Mouse (Mus musculus): Measurements from ENCODE around the gene Olfr52. TPM values are rescaled to one million over a fixed set of nuclear protein-coding genes. Genes with fewer than 3 reads are reported as not detected.
"Not testable (repeated sequence)": the region's sequence is repeated elsewhere in the genome, so short reads cannot be mapped to it uniquely, and the experiment has no call there.

Gene Olfr52
- not detected for total RNA-seq (2021)
- long read RNA-seq, experiment 1: 0 reads
- long read RNA-seq, experiment 2: 0 reads

GRCm38 (mm10) chr2:86185583-86185982 is at the start of gene Olfr52:
Olfr52 (minus strand) TSS chr2:86185683.
- Histone ChIP-seq H3K27ac (no peak within 1 kb of the TSS), H3K4me3 (no peak within 1 kb of the TSS)
- TF ChIP-seq CTCF (IDR thresholded peaks at IDR 0.05): no peak
- intact Hi-C loops (cut with DNase I): no loop called here
- no peak for DNase-seq (ENCODE audit: extremely low spot score in 1 of 2, low spot score in 2 of 2)

GRCm38 (mm10) chr2:86231301-86231700 is 45.8 kb upstream of the Olfr52 start, which contains the start of gene Olfr1047:
Olfr1047 (minus strand) TSS chr2:86231401.
- TF ChIP-seq CTCF (IDR thresholded peaks at IDR 0.05): no peak
- no peak for DNase-seq (ENCODE audit: extremely low spot score in 1 of 2, low spot score in 2 of 2)
- intact Hi-C loops (cut with DNase I): no loop called here
- H3K4me3 ChIP-seq: no peak within 1 kb of the TSS
- no peak within 1 kb of the TSS for H3K27ac ChIP-seq

DNA sequence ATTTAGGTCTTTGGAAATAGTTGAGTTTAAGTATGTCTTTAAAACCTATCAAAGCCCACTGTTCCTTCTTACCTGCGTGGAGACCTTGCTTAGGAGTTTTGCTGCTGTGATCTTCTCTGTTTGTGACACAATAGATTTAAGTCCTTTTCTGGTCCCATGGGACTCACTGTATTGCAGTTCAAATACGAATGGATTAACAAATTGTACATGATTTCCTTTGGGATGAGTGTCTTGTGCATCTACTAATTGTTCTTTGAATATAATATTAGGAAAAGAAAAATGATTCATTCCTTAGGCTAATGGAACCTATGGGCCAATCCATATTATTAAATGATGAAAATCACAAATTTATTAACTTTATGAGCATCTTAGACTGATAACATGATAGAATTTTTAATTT is 33.7 kb upstream of the Olfr52 start, which contains the start of gene Olfr1046:
Gene Olfr1046, minus strand, starts transcription at position 101 of the 400 bp plus-strand sequence.
- TF ChIP-seq CTCF (IDR thresholded peaks at IDR 0.05): no peak
- intact Hi-C loops (cut with DNase I): no loop called here
- Histone ChIP-seq H3K4me3 (no peak within 1 kb of the TSS), H3K27ac (no peak within 1 kb of the TSS)
- DNase-seq (ENCODE audit: extremely low spot score in 1 of 2, low spot score in 2 of 2): no peak

DNA sequence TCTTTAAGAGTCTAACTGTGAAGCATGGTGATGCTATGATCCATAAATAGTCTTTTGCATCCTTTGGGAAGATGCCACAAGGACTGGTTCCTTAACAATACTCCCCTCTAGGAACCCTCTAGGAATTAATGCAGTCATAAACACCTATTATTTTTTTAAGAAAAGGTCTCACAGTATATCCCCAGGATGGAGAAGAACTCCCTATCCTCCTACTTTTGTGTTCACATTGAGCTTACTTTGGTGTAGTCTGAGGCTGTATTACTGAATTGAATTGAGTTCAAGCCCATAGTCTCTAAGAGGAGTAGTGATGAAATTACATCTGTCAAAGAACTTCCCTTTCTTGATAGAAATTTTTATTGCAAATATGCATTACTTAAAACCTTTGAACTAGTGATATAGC is 17.4 kb upstream of the Olfr52 start, which contains the start of gene Olfr1045:
Gene Olfr1045, minus strand, starts transcription at position 101 of the 400 bp plus-strand sequence.
- intact Hi-C loops (cut with DNase I): no loop called here
- H3K27ac ChIP-seq: no peak within 1 kb of the TSS
- TF ChIP-seq CTCF (IDR thresholded peaks at IDR 0.05): no peak
- DNase-seq (ENCODE audit: extremely low spot score in 1 of 2, low spot score in 2 of 2): no peak
- H3K4me3 ChIP-seq: no peak within 1 kb of the TSS

GRCm38 (mm10) chr2:86195863-86196262 is 10.4 kb upstream of the Olfr52 start:
- intact Hi-C loops (cut with DNase I): no loop called here
- no peak for TF ChIP-seq CTCF (IDR thresholded peaks at IDR 0.05)
- H3K4me3 ChIP-seq: no peak overlapping the region
- no peak for DNase-seq (ENCODE audit: extremely low spot score in 1 of 2, low spot score in 2 of 2)
- H3K27ac ChIP-seq: no peak overlapping the region

GRCm38 (mm10) chr2:86179950-86180349 is 5.5 kb downstream of the Olfr52 start:
- no peak for TF ChIP-seq CTCF (IDR thresholded peaks at IDR 0.05)
- intact Hi-C loops (cut with DNase I): no loop called here
- H3K4me3 ChIP-seq: no peak overlapping the region
- H3K27ac ChIP-seq: no peak overlapping the region
- no peak for DNase-seq (ENCODE audit: extremely low spot score in 1 of 2, low spot score in 2 of 2)

GRCm38 (mm10) chr2:86177720-86178119 is 7.8 kb downstream of the Olfr52 start, which contains the start of gene Olfr1044:
Olfr1044 (minus strand) TSS chr2:86177820.
- intact Hi-C loops (cut with DNase I): no loop called here
- Histone ChIP-seq H3K27ac (no peak within 1 kb of the TSS), H3K4me3 (no peak within 1 kb of the TSS)
- no peak for DNase-seq (ENCODE audit: extremely low spot score in 1 of 2, low spot score in 2 of 2)
- no peak for TF ChIP-seq CTCF (IDR thresholded peaks at IDR 0.05)

- intact Hi-C loops (cut with DNase I); H3K27ac ChIP-seq; DNase-seq (ENCODE audit: extremely low spot score in 1 of 2, low spot score in 2 of 2); H3K4me3 ChIP-seq: not testable (repeated sequence)
Observed at GRCm38 (mm10) chr2:86175422-86175821, 10.1 kb downstream of the Olfr52 start.

- no peak for TF ChIP-seq CTCF (IDR thresholded peaks at IDR 0.05)
- Histone ChIP-seq H3K27ac (no peak within 1 kb of the TSS), H3K4me3 (no peak within 1 kb of the TSS)
- intact Hi-C loops (cut with DNase I): no loop called here
- no peak for DNase-seq (ENCODE audit: extremely low spot score in 1 of 2, low spot score in 2 of 2)
Observed at GRCm38 (mm10) chr2:86167422-86167821, 18.1 kb downstream of the Olfr52 start, which contains the start of gene Olfr1043. Olfr1043 (minus strand) TSS chr2:86167522.

DNA sequence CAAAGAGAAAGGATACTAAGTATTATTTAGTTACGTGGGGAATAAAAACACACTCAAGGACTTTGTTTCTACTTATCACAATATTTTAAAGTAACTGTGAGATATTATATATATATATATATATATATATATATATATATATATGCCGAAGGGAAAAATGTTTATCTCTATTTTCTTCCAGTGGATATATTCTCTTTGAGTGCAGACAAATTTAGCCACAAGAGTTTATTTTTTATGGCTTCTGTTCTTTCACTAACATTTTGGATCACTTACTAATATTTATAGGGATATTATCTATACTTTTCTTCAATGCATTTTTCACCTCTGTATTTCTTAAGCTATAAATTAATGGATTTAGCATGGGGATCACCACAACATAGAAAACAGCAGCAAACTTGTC is 23.7 kb downstream of the Olfr52 start, which contains the start of gene Olfr1042:
Gene Olfr1042, minus strand, starts transcription at position 101 of the 400 bp plus-strand sequence.
- no peak for TF ChIP-seq CTCF (IDR thresholded peaks at IDR 0.05)
- intact Hi-C loops (cut with DNase I): no loop called here
- no peak for DNase-seq (ENCODE audit: extremely low spot score in 1 of 2, low spot score in 2 of 2)
- Histone ChIP-seq H3K4me3 (no peak within 1 kb of the TSS), H3K27ac (no peak within 1 kb of the TSS)

- Histone ChIP-seq H3K4me3 (no peak within 1 kb of the TSS), H3K27ac (no peak within 1 kb of the TSS)
- TF ChIP-seq CTCF (IDR thresholded peaks at IDR 0.05): no peak
- DNase-seq (ENCODE audit: extremely low spot score in 1 of 2, low spot score in 2 of 2): no peak
- intact Hi-C loops (cut with DNase I): no loop called here
Observed at GRCm38 (mm10) chr2:86146632-86147031, 38.9 kb downstream of the Olfr52 start, which contains the start of gene Olfr1040. Olfr1040 (minus strand) TSS chr2:86146732.

GRCm38 (mm10) chr2:86135828-86136227 is 49.7 kb downstream of the Olfr52 start, which contains the start of gene Olfr1039:
Olfr1039 (minus strand) TSS chr2:86135928.
- TF ChIP-seq CTCF (IDR thresholded peaks at IDR 0.05): no peak
- DNase-seq (ENCODE audit: extremely low spot score in 1 of 2, low spot score in 2 of 2): no peak
- Histone ChIP-seq H3K4me3 (no peak within 1 kb of the TSS), H3K27ac (no peak within 1 kb of the TSS)
- intact Hi-C loops (cut with DNase I): no loop called here

Other genes starting within 250 kb of the Olfr52 start
- not detected for gene Olfr1028, start 235.2 kb downstream of the Olfr52 start, total RNA-seq (2021)
- not detected for gene Olfr1029, start 211.8 kb downstream of the Olfr52 start, total RNA-seq (2021)
- not detected for gene Olfr1030, start 206.4 kb downstream of the Olfr52 start, total RNA-seq (2021)
- not detected for gene Olfr1031, start 195.4 kb downstream of the Olfr52 start, total RNA-seq (2021)
- gene Olfr1032, start 180.1 kb downstream of the Olfr52 start, total RNA-seq (2021): not detected
- gene Olfr1033, start 165.1 kb downstream of the Olfr52 start, total RNA-seq (2021): not detected
- gene Olfr1034, start 139.8 kb downstream of the Olfr52 start, total RNA-seq (2021): not detected
- gene Olfr1036, start 111.7 kb downstream of the Olfr52 start, total RNA-seq (2021): not detected
- gene Olfr1037, start 98.3 kb downstream of the Olfr52 start, total RNA-seq (2021): not detected
- not detected for gene Olfr1039, start 49.8 kb downstream of the Olfr52 start, total RNA-seq (2021)
- not detected for gene Olfr1040, start 39.0 kb downstream of the Olfr52 start, total RNA-seq (2021)
- not detected for gene Olfr1042, start 23.8 kb downstream of the Olfr52 start, total RNA-seq (2021)
- gene Olfr1043, start 18.2 kb downstream of the Olfr52 start, total RNA-seq (2021): not detected
- not detected for gene Olfr1044, start 7.9 kb downstream of the Olfr52 start, total RNA-seq (2021)
- not detected for gene Olfr1045, start 17.3 kb upstream of the Olfr52 start, total RNA-seq (2021)
- gene Olfr1046, start 33.6 kb upstream of the Olfr52 start, total RNA-seq (2021): not detected
- not detected for gene Olfr1047, start 45.7 kb upstream of the Olfr52 start, total RNA-seq (2021)
- gene Olfr1048, start 54.6 kb upstream of the Olfr52 start, total RNA-seq (2021): not detected
- not detected for gene Olfr1049, start 72.6 kb upstream of the Olfr52 start, total RNA-seq (2021)
- gene Olfr1051, start 93.4 kb upstream of the Olfr52 start, total RNA-seq (2021): not detected
- gene Olfr1052, start 106.8 kb upstream of the Olfr52 start, total RNA-seq (2021): not detected
- gene Olfr1053, start 129.6 kb upstream of the Olfr52 start, total RNA-seq (2021): not detected
- not detected for gene Olfr1054, start 149.8 kb upstream of the Olfr52 start, total RNA-seq (2021)
- not detected for gene Olfr1055, start 164.6 kb upstream of the Olfr52 start, total RNA-seq (2021)
- gene Olfr1056, start 176.8 kb upstream of the Olfr52 start, total RNA-seq (2021): not detected
- gene Olfr1057, start 192.7 kb upstream of the Olfr52 start, total RNA-seq (2021): not detected
- not detected for gene Olfr1058, start 202.9 kb upstream of the Olfr52 start, total RNA-seq (2021)
- gene Olfr1061, start 228.4 kb upstream of the Olfr52 start, total RNA-seq (2021): not detected
- not detected for gene Olfr1062, start 241.1 kb upstream of the Olfr52 start, total RNA-seq (2021)

Measured in left cerebral cortex, adult 2 months (tissue).